Mouse (Mus musculus) liver, embryonic 13.5 days (tissue): ENCODE measurements around the gene Dtx4. TPM values are rescaled to one million over a fixed set of nuclear protein-coding genes. Genes with fewer than 3 reads are reported as not detected.

Experiments used
- ATAC-seq: fragments of 200-750 bp; cut with Nextera tagmentation; 2 replicates; pipeline ENCODE4 v1.8.0; 2017; ENCODE audit warnings: low read depth, mild to moderate bottlenecking, moderate number of reproducible peaks, moderate library complexity
- DNase-seq: peaks from one replicate; pipeline ENCODE4 v3.0.0; 2022
- H3K27ac ChIP-seq: fragments of 300-500 bp; sonication (generic); 2 replicates; pipeline ENCODE4 v1.5.1; 2015; ENCODE audit warnings: moderate library complexity, mild to moderate bottlenecking, inconsistent platforms
- H3K27me3 ChIP-seq: fragments of 300-500 bp; sonication (generic); 2 replicates; pipeline ENCODE4 v1.6.1; 2015; ENCODE audit warnings: mild to moderate bottlenecking, inconsistent platforms
- H3K36me3 ChIP-seq: fragments of 300-500 bp; sonication (generic); 2 replicates; pipeline ENCODE4 v1.6.1; 2015; ENCODE audit warnings: mild to moderate bottlenecking, inconsistent platforms
- H3K4me1 ChIP-seq: fragments of 300-500 bp; sonication (generic); replicated peaks from 2 replicates; pipeline ENCODE4 v1.6.1; 2015; ENCODE audit warnings: inconsistent platforms
- H3K4me2 ChIP-seq: fragments of 300-500 bp; sonication (generic); 2 replicates; pipeline ENCODE4 v1.6.1; 2015; ENCODE audit warnings: inconsistent platforms, mild to moderate bottlenecking, moderate library complexity
- H3K4me3 ChIP-seq: fragments of 300-500 bp; sonication (generic); replicated peaks from 2 replicates; pipeline ENCODE4 v1.5.1; 2015; ENCODE audit warnings: mild to moderate bottlenecking, inconsistent platforms
- H3K9ac ChIP-seq: fragments of 300-500 bp; sonication (generic); 2 replicates; pipeline ENCODE4 v1.6.1; 2015; ENCODE audit warnings: mild to moderate bottlenecking, inconsistent platforms
- H3K9me3 ChIP-seq: fragments of 300-500 bp; sonication (generic); replicated peaks from 2 replicates; pipeline ENCODE4 v1.6.1; 2016; ENCODE audit warnings: inconsistent platforms
- WGBS: fragments of 180-500 bp; shearing (Covaris S2); methylation state at CpG from one replicate; pipeline ENCODE4 v1.1.7; 2015; ENCODE audit not compliant: insufficient replicate concordance; 5-methylcytosine and 5-hydroxymethylcytosine counted together
- polyA plus RNA-seq: library from polyadenylated mRNA; unstranded; fragments of >200 nt; fragmentation: Nextera tagmentation; extraction: Ambion mirVana; gene quantifications from 2 replicates; pipeline ENCODE4 v1.2.1, GENCODE M21; 2015

The Dtx4 gene
- polyA plus RNA-seq, 1 experiment from 2014 or later: 1.6 TPM

DNA sequence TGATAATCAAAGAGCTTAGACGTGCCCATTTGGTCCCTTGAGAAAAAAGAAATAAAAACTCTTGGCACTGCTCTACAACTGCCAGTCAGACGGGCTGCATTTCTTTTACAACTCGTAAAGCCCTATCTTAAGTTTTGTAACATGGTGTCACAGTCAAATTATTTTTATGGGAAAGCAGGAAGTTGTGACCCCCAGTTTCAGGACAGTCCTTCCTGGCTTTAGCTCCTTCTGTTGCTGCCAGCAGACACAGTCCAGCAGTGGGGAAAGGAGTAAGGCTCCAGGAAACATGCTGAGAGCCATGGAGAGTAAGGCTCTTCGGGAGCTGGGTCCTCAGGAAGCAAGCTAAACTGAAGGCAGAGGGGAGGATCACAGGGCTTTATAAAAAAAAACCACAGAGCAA lies 17.5 kb downstream of the Dtx4 start:
- Histone ChIP-seq H3K27me3 (no peaks in the 10 kb centered on the region), H3K4me3 (no peak overlapping the region), H3K27ac (no peak overlapping the region), H3K36me3 (peaks cover 9% of the 10 kb centered on the region), H3K9me3 (no peaks in the 10 kb centered on the region), H3K4me1 (peaks cover 12% of the 10 kb centered on the region), H3K9ac (no peak overlapping the region), H3K4me2 (no peak overlapping the region)
- 38% methylated on average over 4 of the region's 4 CpGs for WGBS
- ATAC-seq (no peak), DNase-seq (no peak)

DNA sequence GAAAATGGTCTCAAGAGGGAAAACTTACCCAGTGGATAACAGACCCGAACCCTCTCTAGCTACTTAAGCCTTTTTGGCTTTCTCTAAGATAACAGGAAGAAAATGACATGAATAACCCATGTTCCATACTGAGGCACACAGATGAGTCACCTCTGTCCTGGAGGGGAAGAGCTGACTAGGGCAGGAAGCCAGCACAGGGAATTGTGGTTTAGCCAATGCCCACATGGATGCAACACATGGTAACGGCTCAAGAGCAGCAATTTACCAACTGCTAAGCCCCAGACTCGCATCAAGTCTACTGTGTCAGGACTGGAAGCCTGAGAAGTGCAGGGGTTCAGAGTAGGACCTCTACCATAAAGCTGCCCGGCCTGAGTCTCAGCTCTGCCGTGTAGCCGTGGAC lies 22.9 kb downstream of the Dtx4 start:
- WGBS: 46% methylated on average over 6 of the region's 6 CpGs
- Histone ChIP-seq H3K9ac (no peak overlapping the region), H3K9me3 (no peaks in the 10 kb centered on the region), H3K4me3 (no peak overlapping the region), H3K27ac (no peak overlapping the region), H3K4me2 (no peak overlapping the region), H3K36me3 (peaks cover 13% of the 10 kb centered on the region), H3K4me1 (no peaks in the 10 kb centered on the region), H3K27me3 (no peaks in the 10 kb centered on the region)
- DNase-seq: no peak
- no peak for ATAC-seq

DNA sequence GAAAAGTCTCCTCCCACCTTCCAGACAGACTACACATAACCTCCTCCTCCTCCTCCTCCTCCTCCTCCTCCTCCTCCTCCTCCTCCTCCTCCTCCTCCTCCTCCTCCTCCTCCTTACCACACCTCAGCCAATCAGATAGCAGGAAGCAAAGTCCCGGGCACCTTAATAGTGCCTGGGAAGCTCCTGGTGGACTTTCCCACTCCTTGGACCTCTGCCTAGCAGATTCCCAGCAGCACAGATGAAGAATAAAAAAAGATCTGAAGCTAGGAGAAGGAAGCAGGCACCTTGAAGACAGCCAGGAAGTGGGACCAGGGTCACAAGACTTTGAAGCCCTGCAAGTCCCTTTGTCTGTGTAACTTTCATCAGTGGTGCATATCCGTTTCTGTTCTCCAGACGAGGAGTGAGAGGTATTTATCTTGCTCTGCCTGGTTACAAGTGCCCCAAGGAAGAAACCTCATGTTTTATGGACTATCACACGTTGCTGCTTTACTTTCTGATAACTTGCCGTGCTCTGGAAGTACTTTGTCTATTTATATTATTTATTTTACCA lies 24.5 kb downstream of the Dtx4 start:
- WGBS: 25% methylated on average over 5 of the region's 5 CpGs
- no peak for DNase-seq
- Histone ChIP-seq H3K9ac (no peak overlapping the region), H3K4me1 (no peaks in the 10 kb centered on the region), H3K36me3 (peaks cover 7% of the 10 kb centered on the region; the same call in 1 of the 2 replicates), H3K27me3 (no peaks in the 10 kb centered on the region), H3K27ac (no peak overlapping the region), H3K9me3 (no peaks in the 10 kb centered on the region), H3K4me3 (no peak overlapping the region), H3K4me2 (no peak overlapping the region)
- no peak for ATAC-seq

DNA sequence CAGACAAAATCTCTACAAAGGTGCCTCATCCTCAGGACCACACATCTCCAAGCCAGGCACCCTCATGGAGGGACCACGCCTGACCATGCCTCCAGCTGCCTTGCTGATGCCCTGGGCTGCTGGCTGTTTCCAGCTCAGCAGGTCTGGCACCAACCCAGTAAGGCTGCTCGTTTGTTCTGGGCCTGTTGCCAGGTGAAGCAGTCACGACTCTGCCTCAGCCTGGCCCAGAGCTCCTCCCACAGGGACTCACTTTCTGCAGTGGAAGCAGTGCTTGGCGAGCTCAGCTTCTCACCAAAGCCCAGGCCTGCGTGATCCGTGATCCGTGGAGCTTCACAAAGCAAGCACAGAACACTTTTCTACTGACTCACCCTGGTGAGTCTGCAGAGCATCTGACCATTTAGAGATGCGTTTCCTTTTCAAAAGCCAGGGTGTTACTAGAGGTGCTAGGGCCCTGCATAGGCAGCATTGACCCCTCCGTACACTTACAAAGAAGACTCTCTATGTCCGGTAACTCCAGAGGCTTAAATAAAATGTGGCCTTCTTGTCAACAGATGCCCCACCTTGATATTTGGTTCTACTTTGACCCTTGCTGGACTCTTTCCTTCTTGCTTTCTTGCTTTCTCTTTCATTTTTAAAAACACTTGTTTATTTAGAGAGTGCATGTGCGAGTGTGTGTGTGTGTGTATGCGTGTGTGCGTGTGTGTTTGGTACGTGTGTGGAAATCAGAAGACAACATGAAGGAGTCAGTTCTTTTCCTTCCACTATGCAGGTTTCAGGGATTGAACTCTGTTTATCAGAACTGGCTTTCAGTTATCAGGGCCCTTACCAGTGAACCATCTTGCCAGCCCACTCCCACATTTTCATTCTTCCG lies 25.6 kb downstream of the Dtx4 start:
- H3K27me3 ChIP-seq: no peaks in the 10 kb centered on the region
- H3K27ac ChIP-seq: no peak overlapping the region
- no peak overlapping the region for H3K4me2 ChIP-seq
- no peak overlapping the region for H3K9ac ChIP-seq
- WGBS: 66% methylated on average over 15 of the region's 15 CpGs
- ATAC-seq: no peak
- no peak overlapping the region for H3K4me3 ChIP-seq
- no peaks in the 10 kb centered on the region for H3K4me1 ChIP-seq
- H3K36me3 ChIP-seq: peaks cover 7% of the 10 kb centered on the region; the same call in 1 of the 2 replicates
- DNase-seq: no peak
- H3K9me3 ChIP-seq: no peaks in the 10 kb centered on the region

DNA sequence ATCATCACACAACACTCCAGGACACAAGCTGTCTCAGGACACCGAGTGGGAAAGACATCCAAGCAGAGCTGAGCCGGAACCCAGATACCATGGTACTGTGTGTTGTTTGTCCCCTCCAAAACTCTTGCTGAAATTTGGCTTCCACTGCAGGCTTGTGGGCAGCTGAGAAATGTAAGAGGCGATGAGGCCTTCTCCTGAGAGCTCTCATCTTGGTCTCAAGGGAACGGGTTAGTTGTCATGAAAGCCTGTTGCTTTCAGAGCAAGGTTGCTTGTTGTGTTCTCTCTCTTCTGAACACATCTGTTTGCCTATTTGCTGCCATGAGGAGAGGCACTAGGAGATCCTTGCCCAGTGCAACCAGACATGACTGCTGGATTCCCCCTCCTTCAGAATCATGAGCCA lies 27.3 kb downstream of the Dtx4 start:
- DNase-seq: no peak
- no peak overlapping the region for H3K4me3 ChIP-seq
- no peak overlapping the region for H3K4me2 ChIP-seq
- H3K4me1 ChIP-seq: no peaks in the 10 kb centered on the region
- no peak overlapping the region for H3K9ac ChIP-seq
- H3K27me3 ChIP-seq: no peaks in the 10 kb centered on the region
- H3K36me3 ChIP-seq: peaks cover 8% of the 10 kb centered on the region; the same call in 1 of the 2 replicates
- WGBS: 57% methylated on average over 4 of the region's 4 CpGs
- no peaks in the 10 kb centered on the region for H3K9me3 ChIP-seq
- ATAC-seq: no peak
- H3K27ac ChIP-seq: no peak overlapping the region

DNA sequence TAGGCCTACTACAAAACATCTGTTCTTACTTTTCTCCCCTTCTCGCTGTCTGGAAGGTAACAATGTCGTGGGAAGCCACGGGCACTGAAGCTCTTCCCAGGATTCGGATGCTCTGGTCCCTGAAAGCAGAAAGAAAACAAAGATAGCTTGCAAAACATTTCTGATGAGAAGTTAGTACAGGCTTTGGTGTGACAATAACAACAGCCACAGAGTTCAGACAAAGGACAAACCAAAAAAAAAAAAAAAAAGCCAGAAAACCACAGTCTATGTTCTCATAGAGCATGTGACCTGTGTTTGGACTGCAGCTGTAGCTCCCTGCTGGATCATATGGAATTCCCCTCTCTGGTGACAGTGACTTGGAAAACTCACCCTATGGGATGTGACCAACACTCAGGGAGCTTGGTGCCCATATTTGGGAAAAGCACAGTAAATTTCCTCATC lies 28.0 kb downstream of the Dtx4 start:
- Histone ChIP-seq H3K9me3 (no peaks in the 10 kb centered on the region), H3K27ac (no peak overlapping the region), H3K4me1 (no peaks in the 10 kb centered on the region), H3K27me3 (no peaks in the 10 kb centered on the region), H3K36me3 (0 out of 2 replicates have a peak, but pooled peaks cover 4% of the 10 kb centered on the region), H3K9ac (no peak overlapping the region), H3K4me2 (no peak overlapping the region), H3K4me3 (no peak overlapping the region)
- no peak for ATAC-seq
- DNase-seq: no peak
- 56% methylated on average over 4 of the region's 4 CpGs for WGBS

DNA sequence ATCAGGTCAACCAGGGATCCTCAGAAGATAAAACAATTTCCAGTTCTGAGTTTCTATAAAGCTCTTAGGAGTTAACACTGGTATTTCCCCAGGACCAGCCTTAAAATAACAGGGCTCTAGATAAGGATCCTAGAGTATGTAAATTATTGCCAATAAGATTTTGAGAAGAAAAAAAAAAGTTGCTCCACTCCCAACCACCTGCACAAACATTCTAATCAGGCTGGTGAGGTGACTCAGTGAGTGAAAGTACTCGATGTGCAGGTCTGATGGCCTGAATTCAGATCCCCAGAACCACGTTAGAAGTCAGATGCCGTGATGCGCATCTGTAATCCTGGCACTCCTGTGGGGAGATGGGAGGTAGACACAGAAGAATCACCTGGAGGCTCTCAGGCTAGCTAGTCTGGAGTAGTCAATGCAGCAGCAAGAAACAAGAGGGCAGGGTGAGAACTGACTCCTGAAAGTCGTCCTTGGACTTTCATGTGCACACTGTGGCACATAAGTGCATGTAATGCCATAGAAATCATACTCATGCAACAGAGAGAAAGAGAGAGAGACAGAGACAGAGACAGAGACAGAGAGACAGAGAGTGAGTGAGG lies 28.8 kb downstream of the Dtx4 start:
- peaks cover 4% of the 10 kb centered on the region; the same call in 1 of the 2 replicates for H3K36me3 ChIP-seq
- DNase-seq (no peak), ATAC-seq (no peak)
- no peak overlapping the region for H3K9ac ChIP-seq
- H3K27me3 ChIP-seq: no peaks in the 10 kb centered on the region
- no peaks in the 10 kb centered on the region for H3K9me3 ChIP-seq
- H3K4me2 ChIP-seq: no peak overlapping the region
- no peaks in the 10 kb centered on the region for H3K4me1 ChIP-seq
- H3K4me3 ChIP-seq: no peak overlapping the region
- H3K27ac ChIP-seq: no peak overlapping the region
- 65% methylated on average over 5 of the region's 5 CpGs for WGBS

DNA sequence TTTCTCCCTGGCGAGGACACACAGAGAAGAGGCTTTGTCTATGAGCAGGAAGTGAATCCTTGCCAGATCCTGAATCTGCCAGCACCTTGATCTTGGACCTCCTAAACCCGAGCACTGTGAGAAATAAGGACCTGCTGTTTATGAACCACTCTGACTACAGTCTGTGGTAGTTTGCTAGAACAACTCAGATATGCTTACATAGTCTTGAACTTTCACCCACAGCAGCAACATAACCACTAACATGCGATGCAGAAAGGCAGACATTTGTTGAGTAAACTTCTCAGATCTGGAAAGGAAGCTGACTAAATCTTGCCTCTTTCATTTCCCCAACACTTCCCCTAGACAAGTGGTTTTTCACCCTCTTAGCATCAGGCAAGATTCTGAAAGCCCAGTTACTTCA lies 29.4 kb downstream of the Dtx4 start:
- WGBS: 28% methylated on average over 3 of the region's 3 CpGs
- no peak overlapping the region for H3K27ac ChIP-seq
- no peak for DNase-seq

DNA sequence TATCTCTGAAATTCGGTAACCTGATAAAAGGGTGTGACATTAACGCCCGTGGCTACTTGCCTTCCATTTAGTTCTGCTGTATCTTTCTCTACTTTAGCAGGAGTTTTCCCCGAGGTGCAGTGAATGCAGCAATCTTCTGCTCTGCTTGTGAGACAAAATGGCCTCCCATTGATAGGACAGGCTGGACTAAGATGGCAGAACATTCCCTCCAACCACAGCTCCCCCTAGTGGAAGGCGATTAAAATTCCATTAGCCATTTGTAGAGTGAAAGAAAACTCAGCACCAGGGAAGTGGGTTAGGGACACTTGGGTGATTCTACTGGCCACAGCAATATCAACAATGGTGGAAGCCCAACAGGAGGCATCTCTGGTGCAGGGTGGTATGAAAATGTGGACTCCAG lies 33.8 kb downstream of the Dtx4 start:
- no peak overlapping the region for H3K9ac ChIP-seq
- no peak for DNase-seq
- ATAC-seq: no peak

More for the DNA sequence above, 29.4 kb downstream of the Dtx4 start:
- H3K4me2 ChIP-seq: no peak overlapping the region
- H3K4me3 ChIP-seq: no peak overlapping the region
- H3K27me3 ChIP-seq: no peaks in the 10 kb centered on the region
- no peak for ATAC-seq
- H3K4me1 ChIP-seq: no peaks in the 10 kb centered on the region
- H3K9me3 ChIP-seq: no peaks in the 10 kb centered on the region
- H3K36me3 ChIP-seq: peaks cover 4% of the 10 kb centered on the region; the same call in 1 of the 2 replicates
- no peak overlapping the region for H3K9ac ChIP-seq

DNA sequence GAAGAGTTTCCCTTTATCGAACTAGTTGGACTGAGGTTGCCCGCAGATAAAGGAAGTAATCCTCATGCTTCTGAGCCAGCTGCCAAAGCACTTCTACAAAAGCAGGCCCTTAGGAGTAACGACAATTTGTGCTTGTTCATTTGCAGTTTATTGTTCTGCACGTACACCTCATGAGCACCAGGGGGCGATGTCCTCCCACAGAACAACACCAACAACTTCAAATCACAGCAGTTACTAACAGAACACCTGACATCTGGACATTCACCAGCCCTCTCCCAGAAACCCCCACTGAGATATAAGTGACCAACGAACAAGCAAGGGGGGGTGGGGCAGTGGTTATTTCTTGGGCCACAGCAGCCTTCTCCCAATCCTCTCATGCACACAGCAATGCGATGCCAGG lies 35.0 kb downstream of the Dtx4 start:
- Histone ChIP-seq H3K27ac (no peak overlapping the region), H3K9ac (no peak overlapping the region), H3K9me3 (no peaks in the 10 kb centered on the region), H3K4me2 (no peak overlapping the region), H3K4me3 (no peak overlapping the region), H3K27me3 (no peaks in the 10 kb centered on the region), H3K4me1 (no peaks in the 10 kb centered on the region), H3K36me3 (peaks cover 4% of the 10 kb centered on the region; the same call in 1 of the 2 replicates)
- 20% methylated on average over 7 of the region's 7 CpGs for WGBS
- ATAC-seq (peak; percentile 11; the same call in 1 of the 2 replicates), DNase-seq (no peak)

More for the DNA sequence above, 33.8 kb downstream of the Dtx4 start:
- Histone ChIP-seq H3K36me3 (peaks cover 4% of the 10 kb centered on the region; the same call in 1 of the 2 replicates), H3K4me3 (no peak overlapping the region), H3K27me3 (no peaks in the 10 kb centered on the region), H3K4me2 (no peak overlapping the region), H3K4me1 (no peaks in the 10 kb centered on the region), H3K9me3 (no peaks in the 10 kb centered on the region), H3K27ac (no peak overlapping the region)
- WGBS: 60% methylated on average over 5 of the region's 5 CpGs

DNA sequence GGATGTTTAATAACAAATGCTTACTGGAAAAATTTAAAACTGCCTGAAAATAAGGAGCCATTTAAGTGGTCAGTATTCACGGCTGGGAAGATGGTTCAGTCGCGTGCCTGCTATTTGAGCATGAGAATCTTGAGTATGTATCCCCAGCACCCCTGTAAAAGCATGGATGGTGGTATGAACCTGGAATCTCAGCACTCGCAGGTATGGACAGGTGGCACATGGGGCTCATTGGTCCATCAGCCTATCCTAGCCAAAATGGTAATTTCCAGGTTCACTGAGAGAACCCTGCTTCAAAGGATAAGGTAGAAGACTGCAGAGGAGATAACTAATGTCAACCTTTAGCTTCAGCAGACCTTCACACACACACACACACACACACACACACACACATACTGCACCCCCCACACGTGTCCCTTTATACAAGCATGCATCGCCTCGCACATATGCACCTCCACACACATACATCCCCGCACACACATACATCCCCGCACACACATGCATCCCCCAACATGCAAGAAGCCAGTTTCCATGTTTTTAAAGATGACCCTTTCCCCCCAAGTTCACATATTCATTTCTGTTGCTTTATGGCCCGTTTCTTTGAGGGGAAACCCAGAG lies 35.6 kb downstream of the Dtx4 start:
- 78% methylated on average over 10 of the region's 10 CpGs for WGBS
- DNase-seq (no peak), ATAC-seq (no peak)
- Histone ChIP-seq H3K27me3 (no peaks in the 10 kb centered on the region), H3K9me3 (no peaks in the 10 kb centered on the region), H3K9ac (no peak overlapping the region), H3K4me3 (no peak overlapping the region), H3K4me1 (no peaks in the 10 kb centered on the region), H3K27ac (no peak overlapping the region), H3K4me2 (no peak overlapping the region), H3K36me3 (peaks cover 4% of the 10 kb centered on the region; the same call in 1 of the 2 replicates)
